Mouse (Mus musculus): ENCODE measurements around the gene Ang5.
"Not testable (repeated sequence)": the region's sequence is repeated elsewhere in the genome, so short reads cannot be mapped to it uniquely, and the experiment has no call there.

The Ang5 gene

GRCm38 (mm10) chr14:43956769-43957168, at the start of gene Ang5:
Gene Ang5, plus strand, starts transcription at chr14:43957069.
- not testable (repeated sequence) for DNase-seq (ENCODE audit: inconsistent age in 2 of 2, low spot score in 1 of 2)

DNA sequence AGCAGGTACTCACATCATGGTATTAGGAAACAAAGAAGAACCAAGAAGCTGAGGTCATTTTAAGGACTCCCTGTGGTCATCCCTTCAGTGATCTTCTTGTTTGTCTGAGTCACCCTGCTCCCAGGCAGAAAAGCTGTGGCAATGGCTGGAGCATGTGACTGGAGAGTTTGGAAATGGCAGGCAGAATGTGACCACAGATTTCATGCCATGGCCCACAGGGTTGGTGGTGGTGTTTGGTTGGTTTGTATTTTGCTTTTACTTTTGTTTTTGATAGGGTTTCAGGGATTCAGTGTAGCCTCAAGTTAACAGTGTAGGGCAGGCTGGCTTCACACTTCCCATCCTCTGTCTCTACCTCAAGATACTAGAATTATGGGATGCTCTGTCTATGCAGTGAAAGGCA, 38.7 kb upstream of the Ang5 start:
- peak; percentile 5 to 37 for DNase-seq (ENCODE audit: inconsistent age in 2 of 2, low spot score in 1 of 2)

DNA sequence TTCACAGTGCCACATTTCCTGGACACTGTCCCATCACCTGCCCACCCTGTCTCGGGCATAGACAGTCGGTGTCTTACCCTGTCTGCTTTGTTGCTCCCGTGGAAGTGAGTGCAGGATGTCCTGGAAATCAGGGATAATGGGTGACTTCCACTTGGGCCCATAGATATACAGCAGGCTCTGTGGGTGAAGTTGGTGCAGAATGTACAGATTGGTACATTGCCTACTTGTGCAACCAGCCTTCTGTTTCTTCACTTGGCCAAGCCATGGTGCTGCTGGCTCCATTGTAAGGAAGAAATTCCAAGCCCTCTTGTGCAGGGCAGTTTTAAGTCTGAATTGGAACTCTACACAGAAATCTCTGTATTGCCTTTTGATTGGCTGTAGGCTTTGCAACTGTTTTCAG, 33.4 kb upstream of the Ang5 start, which contains the start of gene Ear10:
TSS of gene Ear10 (minus strand) at position 101 of the 400 bp plus-strand sequence.
- not testable (repeated sequence) for DNase-seq (ENCODE audit: inconsistent age in 2 of 2, low spot score in 1 of 2)

- DNase-seq (ENCODE audit: inconsistent age in 2 of 2, low spot score in 1 of 2): peak; percentile 35 to 80
These were observed 32.0 kb upstream of the Ang5 start, which contains the start of gene Gm8113 for GRCm38 (mm10) chr14:43924688-43925403. Gene Gm8113, plus strand, starts transcription at chr14:43925390.

DNA sequence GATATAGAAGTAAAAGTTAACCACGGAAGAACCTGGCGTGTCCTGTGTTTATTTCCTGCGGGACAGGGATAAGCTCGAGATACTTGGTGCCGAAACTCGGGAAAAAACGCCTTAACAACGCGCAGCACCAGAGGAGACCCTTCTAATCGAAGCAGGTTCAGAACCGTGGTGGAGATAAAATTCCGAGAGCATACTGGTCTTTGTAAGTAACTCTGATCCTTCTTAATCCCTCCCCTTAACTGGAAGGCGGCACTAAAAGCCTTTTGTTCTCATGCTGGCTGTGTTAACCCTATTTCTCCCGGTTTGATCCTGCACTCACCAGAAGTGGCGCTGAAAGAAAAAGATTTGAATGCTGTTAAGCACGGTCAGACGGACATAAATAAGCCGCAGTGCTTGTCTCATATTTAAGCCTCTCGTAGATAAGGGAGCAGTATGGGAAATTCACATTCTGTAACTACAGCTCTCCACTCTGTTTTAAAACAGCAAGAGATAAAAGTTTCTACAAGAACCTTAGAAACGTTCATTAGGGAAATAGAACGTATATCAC, 31.4 kb upstream of the Ang5 start:
- DNase-seq (ENCODE audit: inconsistent age in 2 of 2, low spot score in 1 of 2): not testable (repeated sequence)

GRCm38 (mm10) chr14:43932991-43933390, 23.9 kb upstream of the Ang5 start:
- DNase-seq (ENCODE audit: inconsistent age in 2 of 2, low spot score in 1 of 2): peak; percentile 9 to 70

DNA sequence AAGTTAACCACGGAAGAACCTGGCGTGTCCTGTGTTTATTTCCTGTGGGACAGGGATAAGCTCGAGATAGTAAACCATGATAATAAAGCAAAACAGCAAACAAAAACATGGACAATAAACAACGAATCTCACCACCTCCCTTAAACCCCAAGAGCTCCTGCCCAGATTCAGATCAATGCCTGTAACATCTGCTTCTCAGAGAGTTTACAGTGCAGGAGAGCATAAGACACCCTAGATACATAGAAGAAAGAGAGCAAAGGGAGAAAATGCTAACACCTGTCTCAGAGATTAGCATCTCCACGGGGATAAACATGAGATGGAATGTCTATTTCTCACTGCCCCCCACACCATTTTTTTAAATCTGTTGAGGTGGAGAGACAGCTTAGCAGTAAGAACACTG, 23.5 kb upstream of the Ang5 start:
- DNase-seq (ENCODE audit: inconsistent age in 2 of 2, low spot score in 1 of 2): not testable (repeated sequence)

DNA sequence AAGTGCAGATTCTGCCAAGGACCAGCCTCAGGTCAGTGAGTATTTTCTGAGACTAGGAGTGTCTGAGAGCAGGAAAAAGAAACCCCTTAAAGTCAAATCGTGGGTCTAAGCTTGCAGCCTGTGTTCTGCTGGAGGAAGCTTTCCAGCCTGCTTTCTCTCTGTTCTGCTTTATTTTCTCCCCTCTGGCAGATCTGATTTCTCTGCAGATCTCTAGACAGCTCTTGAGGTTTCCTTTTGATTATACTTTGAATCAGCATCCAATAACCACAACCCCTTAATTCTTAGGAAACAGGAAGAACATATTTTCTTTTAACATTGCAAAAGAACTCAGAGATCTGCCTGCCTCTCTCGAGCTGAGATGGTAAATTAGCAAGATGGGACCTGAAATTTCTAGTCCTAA, 3.5 kb upstream of the Ang5 start:
- DNase-seq (ENCODE audit: inconsistent age in 2 of 2, low spot score in 1 of 2): not testable (repeated sequence)

- not testable (repeated sequence) for DNase-seq (ENCODE audit: inconsistent age in 2 of 2, low spot score in 1 of 2)
These were observed 1.8 kb upstream of the Ang5 start for GRCm38 (mm10) chr14:43955074-43955473.

DNA sequence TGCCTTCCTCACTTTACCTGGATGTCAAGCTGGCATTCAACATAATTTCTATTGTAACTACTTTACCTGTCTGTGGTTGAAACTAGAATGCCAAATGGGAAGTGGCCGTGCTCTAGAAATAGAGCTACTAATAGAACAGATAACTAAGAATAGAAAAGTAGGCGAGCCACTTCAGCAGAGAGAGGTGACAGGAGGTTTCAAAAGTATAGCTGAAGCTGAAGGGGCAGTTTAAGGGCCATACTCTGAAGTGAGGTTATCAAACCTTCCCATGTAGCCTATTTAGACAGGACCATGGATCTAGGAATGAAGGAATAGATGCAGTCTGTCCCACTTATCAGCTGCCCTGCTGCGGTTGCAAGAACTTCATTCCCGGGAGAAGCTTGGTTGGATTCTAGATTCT, 26.6 kb downstream of the Ang5 start:
- no peak for DNase-seq (ENCODE audit: inconsistent age in 2 of 2, low spot score in 1 of 2)

DNA sequence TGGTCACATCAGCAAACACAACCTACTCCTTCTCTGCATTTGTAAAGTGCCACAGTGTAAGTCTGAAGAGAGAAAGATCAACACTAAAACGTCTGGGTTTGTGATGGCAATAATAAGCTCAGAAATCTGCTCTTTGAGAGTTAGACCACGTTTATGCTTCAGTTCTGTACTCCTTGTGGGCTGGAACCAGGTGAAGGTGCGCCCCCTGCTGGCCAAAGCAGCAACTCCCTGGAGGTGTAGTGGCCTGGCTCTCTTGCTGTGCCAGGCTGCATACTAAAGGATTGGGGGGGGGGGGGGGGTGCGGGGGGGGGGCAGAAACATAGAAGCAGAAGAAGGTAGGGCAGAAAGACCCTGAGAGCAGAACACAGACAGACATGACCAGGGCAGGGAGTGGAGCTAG, 27.0 kb downstream of the Ang5 start:
- peak; percentile 42 to 78 for DNase-seq (ENCODE audit: inconsistent age in 2 of 2, low spot score in 1 of 2)

DNA sequence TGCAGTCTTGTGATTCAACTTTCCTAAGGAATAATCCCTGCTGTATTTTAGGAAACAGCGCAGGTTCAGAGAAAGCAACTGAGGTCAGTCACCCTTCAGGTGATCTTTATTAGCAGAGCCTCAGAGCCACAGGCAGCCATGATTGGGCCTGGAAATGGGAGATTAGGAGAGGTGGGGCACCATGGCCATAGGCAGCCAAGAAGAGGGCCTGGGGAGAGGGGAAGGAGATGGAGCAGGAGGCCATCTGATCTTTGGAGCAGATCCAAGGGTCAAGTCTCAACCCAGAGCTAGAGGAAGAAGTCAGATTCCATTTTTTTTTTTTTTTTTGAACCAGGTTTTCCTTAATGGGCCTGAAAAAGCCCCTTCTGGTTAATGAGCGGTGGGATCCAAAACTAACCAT, 29.3 kb downstream of the Ang5 start:
- DNase-seq (ENCODE audit: inconsistent age in 2 of 2, low spot score in 1 of 2): no peak

DNA sequence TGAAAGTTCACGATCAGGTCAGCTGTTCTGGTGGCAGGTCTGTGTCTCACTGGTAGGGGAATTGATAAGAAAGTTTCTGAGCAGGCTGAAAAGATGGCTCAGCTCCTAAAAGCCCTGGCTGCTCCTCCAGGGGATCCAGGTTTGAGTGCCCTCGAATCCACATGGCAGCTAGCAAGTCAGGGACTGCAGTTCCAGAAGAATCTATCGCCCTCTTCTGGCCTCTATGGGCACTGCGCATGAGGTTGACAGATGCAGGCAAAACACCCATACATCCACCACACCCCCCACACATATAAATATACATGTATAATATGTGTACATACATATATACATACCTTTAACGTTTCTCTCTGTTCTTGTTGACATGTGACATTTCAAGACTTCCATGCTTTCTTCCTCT, 30.5 kb downstream of the Ang5 start:
- peak; percentile 54 to 87 for DNase-seq (ENCODE audit: inconsistent age in 2 of 2, low spot score in 1 of 2)

GRCm38 (mm10) chr14:43998455-43999000, 41.7 kb downstream of the Ang5 start:
- DNase-seq (ENCODE audit: inconsistent age in 2 of 2, low spot score in 1 of 2): not testable (repeated sequence)

DNA sequence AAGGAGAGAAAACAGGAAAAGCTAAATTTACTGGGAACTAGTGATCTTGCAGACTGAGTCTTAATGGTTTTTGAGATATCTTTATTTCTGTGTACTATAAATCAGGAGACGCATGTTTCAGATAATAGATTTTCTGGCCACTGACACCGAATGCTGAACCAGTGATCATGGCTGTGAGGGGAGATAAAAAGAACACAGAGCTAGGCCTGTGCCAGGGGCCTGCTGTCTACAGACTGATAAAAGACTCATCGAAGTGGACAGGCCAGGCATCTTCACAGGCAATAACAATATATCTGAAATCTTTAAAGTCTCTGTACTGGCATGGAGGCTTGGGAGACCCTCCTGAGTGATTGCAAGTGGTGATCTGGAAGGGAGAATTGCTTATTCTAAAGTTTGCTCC, 44.7 kb downstream of the Ang5 start:
- no peak for DNase-seq (ENCODE audit: inconsistent age in 2 of 2, low spot score in 1 of 2)

- no peak for DNase-seq (ENCODE audit: inconsistent age in 2 of 2, low spot score in 1 of 2)
These were observed 45.3 kb downstream of the Ang5 start, which contains the start of gene Ang6 for GRCm38 (mm10) chr14:44002169-44002568. Gene Ang6, minus strand, starts transcription at chr14:44002269.

GRCm38 (mm10) chr14:44008021-44008420, 51.2 kb downstream of the Ang5 start:
- not testable (repeated sequence) for DNase-seq (ENCODE audit: inconsistent age in 2 of 2, low spot score in 1 of 2)

- not testable (repeated sequence) for DNase-seq (ENCODE audit: inconsistent age in 2 of 2, low spot score in 1 of 2)
These were observed 52.8 kb downstream of the Ang5 start for GRCm38 (mm10) chr14:44009686-44010085.
